Comparison of ENCODE assay signal across 9 mouse cellular contexts in the genomic region with DNA sequence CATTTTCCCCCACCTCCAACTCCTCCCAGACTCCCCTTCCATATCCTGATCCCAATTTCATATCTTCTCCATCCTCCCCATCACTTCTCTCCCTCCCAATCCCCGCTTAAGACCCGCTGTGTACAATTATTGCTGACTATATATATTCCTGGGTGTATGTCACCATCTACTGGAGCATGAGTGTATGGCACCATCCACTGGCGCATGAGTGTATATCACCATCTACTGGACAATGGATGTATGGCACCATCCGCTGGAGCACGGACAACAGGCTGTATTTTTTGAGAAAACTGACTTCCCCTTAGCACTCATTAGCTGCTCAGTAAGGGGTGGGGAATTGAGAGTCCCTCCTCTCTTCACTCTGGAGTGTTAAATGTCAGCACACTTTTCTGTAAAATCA. TPM values are rescaled to one million over a fixed set of nuclear protein-coding genes. Genes with fewer than 3 reads are reported as not detected.
DNase-seq lines count a peak whose midpoint lies in the region; ATAC-seq and TF ChIP-seq lines count a peak whose summit lies in the region.
"Had no signal": no experiment of that assay in that cellular context is flagged by ENCODE, and none has a peak within 500 bp of the region (broad histone marks: within the 10 kb centered on the region; RNA-seq: fewer than 3 reads in every experiment).

No protein-coding gene starts in this region.

- H3K9ac ChIP-seq in heart, embryonic 16.5 days (ENCODE audit: low read length) = no peak overlapping the region
- H3K9ac ChIP-seq in liver, embryonic 14.5 days (replicated peaks) = no peak overlapping the region
- no peak overlapping the region for H3K9ac ChIP-seq in neural tube, embryonic 11.5 days (ENCODE audit: low read length)
- no peak overlapping the region for H3K9ac ChIP-seq in stomach, embryonic 16.5 days (ENCODE audit: low read length)
- H3K9ac ChIP-seq: embryonic facial prominence, embryonic 15.5 days had no signal

- DNase-seq in brain, adult 2 months (ENCODE audit: low read depth, low spot score) = peak; percentile 76
- peak; percentile 45 for DNase-seq in forebrain, embryonic 10.5 days (ENCODE audit: extremely low spot score, low spot score)
- DNase-seq in kidney, postnatal 14 days = peak; percentile 80
- DNase-seq in liver, embryonic 14.5 days (ENCODE audit: low read depth in 3 of 3, low spot score in 3 of 3) = peak; percentile 28 to 44 (median 33)
- peak; percentile 53 for DNase-seq in neural tube, embryonic 11.5 days (ENCODE audit: low spot score)

- 10% methylated on average over 5 of the region's 5 CpGs for WGBS in forebrain, embryonic 10.5 days
- WGBS in heart, embryonic 16.5 days = 3% methylated on average over 5 of the region's 5 CpGs
- WGBS in liver, embryonic 14.5 days (ENCODE audit: insufficient replicate concordance) = 4% methylated on average over 5 of the region's 5 CpGs
- WGBS in neural tube, embryonic 11.5 days = 6% methylated on average over 5 of the region's 5 CpGs
- WGBS in stomach, embryonic 16.5 days = 3% methylated on average over 5 of the region's 5 CpGs

- H3K27me3 ChIP-seq in forebrain, embryonic 10.5 days (ENCODE audit: poor library complexity, severe bottlenecking) = no peaks in the 10 kb centered on the region
- 0 out of 2 replicates have a peak, but pooled peaks cover 2% of the 10 kb centered on the region for H3K27me3 ChIP-seq in heart, embryonic 16.5 days (ENCODE audit: control insufficient read depth, insufficient read depth, low read length)
- no peaks in the 10 kb centered on the region for H3K27me3 ChIP-seq in liver, embryonic 14.5 days (ENCODE audit: control insufficient read depth, insufficient read depth, low read length)
- H3K27me3 ChIP-seq in neural tube, embryonic 11.5 days (ENCODE audit: control insufficient read depth, insufficient read depth, low read length) = no peaks in the 10 kb centered on the region
- no peaks in the 10 kb centered on the region for H3K27me3 ChIP-seq in stomach, embryonic 16.5 days (ENCODE audit: control insufficient read depth, insufficient read depth, low read length)
- H3K27me3 ChIP-seq: embryonic facial prominence, embryonic 15.5 days had no signal

- no peak overlapping the region for H3K27ac ChIP-seq in forebrain, embryonic 10.5 days
- H3K27ac ChIP-seq in heart, embryonic 16.5 days (ENCODE audit: low read length) = no peak overlapping the region
- H3K27ac ChIP-seq in liver, embryonic 14.5 days = no peak overlapping the region
- no peak overlapping the region for H3K27ac ChIP-seq in neural tube, embryonic 11.5 days (ENCODE audit: low read depth, low read length)
- H3K27ac ChIP-seq in stomach, embryonic 16.5 days (ENCODE audit: low read length) = no peak overlapping the region
- H3K27ac ChIP-seq: embryonic facial prominence, embryonic 15.5 days had no signal

- H3K9me3 ChIP-seq in forebrain, embryonic 10.5 days = no peaks in the 10 kb centered on the region
- H3K9me3 ChIP-seq in heart, embryonic 16.5 days (replicated peaks; ENCODE audit: control insufficient read depth, low read length) = no peaks in the 10 kb centered on the region
- no peaks in the 10 kb centered on the region for H3K9me3 ChIP-seq in liver, embryonic 14.5 days (ENCODE audit: control insufficient read depth, low read length)
- H3K9me3 ChIP-seq in neural tube, embryonic 11.5 days (ENCODE audit: control insufficient read depth, low read length) = no peaks in the 10 kb centered on the region
- H3K9me3 ChIP-seq in stomach, embryonic 16.5 days (replicated peaks; ENCODE audit: control insufficient read depth, low read length) = no peaks in the 10 kb centered on the region
- H3K9me3 ChIP-seq: embryonic facial prominence, embryonic 15.5 days had no signal

- no peak for TF ChIP-seq EP300 in liver, embryonic 14.5 days (IDR thresholded peaks at IDR 0.05; ENCODE audit: low read depth)

- H3K4me3 ChIP-seq in forebrain, embryonic 10.5 days = no peak overlapping the region
- no peak overlapping the region for H3K4me3 ChIP-seq in heart, embryonic 16.5 days (ENCODE audit: low read length)
- no peak overlapping the region for H3K4me3 ChIP-seq in liver, embryonic 14.5 days (ENCODE audit: insufficient read depth in 1 of 2, low read depth in 2 of 2, low read length in 2 of 2)
- no peak overlapping the region for H3K4me3 ChIP-seq in neural tube, embryonic 11.5 days (ENCODE audit: low read depth, low read length)
- H3K4me3 ChIP-seq in stomach, embryonic 16.5 days (replicated peaks; ENCODE audit: low read length) = no peak overlapping the region
- H3K4me3 ChIP-seq: embryonic facial prominence, embryonic 15.5 days had no signal

- H3K4me1 ChIP-seq in forebrain, embryonic 10.5 days = no peaks in the 10 kb centered on the region
- H3K4me1 ChIP-seq in heart, embryonic 16.5 days (ENCODE audit: control insufficient read depth, insufficient read depth, low read length) = no peaks in the 10 kb centered on the region
- no peaks in the 10 kb centered on the region for H3K4me1 ChIP-seq in liver, embryonic 14.5 days (replicated peaks; ENCODE audit: control insufficient read depth in 2 of 2, insufficient read depth in 2 of 2, low read length in 1 of 2)
- H3K4me1 ChIP-seq in neural tube, embryonic 11.5 days (ENCODE audit: control insufficient read depth, insufficient read depth, low read length) = no peaks in the 10 kb centered on the region
- no peaks in the 10 kb centered on the region for H3K4me1 ChIP-seq in stomach, embryonic 16.5 days (ENCODE audit: control insufficient read depth, insufficient read depth, low read length)
- H3K4me1 ChIP-seq: embryonic facial prominence, embryonic 15.5 days had no signal

- ATAC-seq in CD4-positive, CD25-positive, alpha-beta regulatory T cell, adult 4 months = peak; percentile 100
- peak; percentile 52 for ATAC-seq in heart, embryonic 16.5 days (replicated peaks; ENCODE audit: extremely low read depth, insufficient read depth, low FRiP score)
- ATAC-seq in liver, embryonic 14.5 days (ENCODE audit: insufficient read depth) = peak; percentile 48; the same call in 1 of the 2 replicates
- peak; percentile 67 for ATAC-seq in neural tube, embryonic 11.5 days (ENCODE audit: insufficient read depth, low FRiP score, low TSS enrichment)
- ATAC-seq in stomach, embryonic 16.5 days (ENCODE audit: insufficient read depth, low FRiP score) = peak; percentile 62

- no peaks in the 10 kb centered on the region for H3K36me3 ChIP-seq in forebrain, embryonic 10.5 days (replicated peaks)
- H3K36me3 ChIP-seq in heart, embryonic 16.5 days (ENCODE audit: control insufficient read depth, insufficient read depth) = no peaks in the 10 kb centered on the region
- H3K36me3 ChIP-seq in liver, embryonic 14.5 days (replicated peaks; ENCODE audit: control insufficient read depth, insufficient read depth, low read depth) = no peaks in the 10 kb centered on the region
- H3K36me3 ChIP-seq in neural tube, embryonic 11.5 days (ENCODE audit: control insufficient read depth, insufficient read depth, low read length) = no peaks in the 10 kb centered on the region
- no peaks in the 10 kb centered on the region for H3K36me3 ChIP-seq in stomach, embryonic 16.5 days (ENCODE audit: control insufficient read depth, insufficient read depth, low read length)
- H3K36me3 ChIP-seq: embryonic facial prominence, embryonic 15.5 days had no signal

- no peak overlapping the region for H3K4me2 ChIP-seq in heart, embryonic 16.5 days (ENCODE audit: low read depth, low read length)
- H3K4me2 ChIP-seq in liver, embryonic 14.5 days (ENCODE audit: low read depth) = no peak overlapping the region
- H3K4me2 ChIP-seq in neural tube, embryonic 11.5 days (ENCODE audit: low read depth) = no peak overlapping the region
- no peak overlapping the region for H3K4me2 ChIP-seq in stomach, embryonic 16.5 days (ENCODE audit: low read depth, low read length)
- H3K4me2 ChIP-seq: embryonic facial prominence, embryonic 15.5 days had no signal

- TF ChIP-seq CTCF in liver, embryonic 14.5 days (IDR thresholded peaks at IDR 0.05; ENCODE audit: low read depth) = peak; percentile 97

RNA-seq across cellular contexts. Expression of a gene that starts 48.0 kb away (rescaled TPM):
- 100 to 1,000 TPM; 123 to 199 TPM for polyA plus RNA-seq in CD4-positive, CD25-positive, alpha-beta regulatory T cell, adult 4 months (2017; shearing (Covaris generic))
- 0.05 and 0.12 TPM in 2 replicates for polyA plus RNA-seq in forebrain, embryonic 10.5 days (2016; fragmentation: Nextera tagmentation; extraction: Ambion mirVana)
- polyA plus RNA-seq in heart, embryonic 16.5 days (2015; fragmentation: Nextera tagmentation; extraction: Ambion mirVana) = 3.3 and 3.8 TPM in 2 replicates
- 0.81 and 1.5 TPM in 2 replicates for polyA plus RNA-seq in liver, embryonic 14.5 days (2012; rRNA removed)
- polyA plus RNA-seq in liver, embryonic 14.5 days (2014; fragmentation: Nextera tagmentation; extraction: Ambion mirVana) = 2.7 and 3.7 TPM in 2 replicates
- polyA plus RNA-seq in neural tube, embryonic 11.5 days (2014; fragmentation: Nextera tagmentation; extraction: Ambion mirVana) = 0.11 and 0.65 TPM in 2 replicates
- 16.2 and 17.9 TPM in 2 replicates for polyA plus RNA-seq in stomach, embryonic 16.5 days (2015; fragmentation: Nextera tagmentation; extraction: Ambion mirVana)

RNA-seq across cellular contexts. Expression of a gene that starts 50.7 kb away (rescaled TPM):
- polyA plus RNA-seq in CD4-positive, CD25-positive, alpha-beta regulatory T cell, adult 4 months (2017; shearing (Covaris generic)) = 1 to 10 TPM in 1 of 2 experiments, under 1 TPM in 1; 0.46 to 1.4 TPM
- polyA plus RNA-seq in forebrain, embryonic 10.5 days (2016; fragmentation: Nextera tagmentation; extraction: Ambion mirVana) = 0.58 and 0.77 TPM in 2 replicates
- polyA plus RNA-seq in heart, embryonic 16.5 days (2015; fragmentation: Nextera tagmentation; extraction: Ambion mirVana) = 0.07 and 0.30 TPM in 2 replicates
- 0.03 and 0.06 TPM in 2 replicates for polyA plus RNA-seq in liver, embryonic 14.5 days (2012; rRNA removed)
- not detected in 2 replicates for polyA plus RNA-seq in liver, embryonic 14.5 days (2014; fragmentation: Nextera tagmentation; extraction: Ambion mirVana)
- 0.73 and 1.8 TPM in 2 replicates for polyA plus RNA-seq in neural tube, embryonic 11.5 days (2014; fragmentation: Nextera tagmentation; extraction: Ambion mirVana)
- 3.2 and 3.6 TPM in 2 replicates for polyA plus RNA-seq in stomach, embryonic 16.5 days (2015; fragmentation: Nextera tagmentation; extraction: Ambion mirVana)

RNA-seq across cellular contexts. Expression of a gene that starts 50.8 kb away (rescaled TPM):
- polyA plus RNA-seq in CD4-positive, CD25-positive, alpha-beta regulatory T cell, adult 4 months (2017; shearing (Covaris generic)) = 10 to 100 TPM; 16.2 to 22.4 TPM
- 35.1 and 37.2 TPM in 2 replicates for polyA plus RNA-seq in forebrain, embryonic 10.5 days (2016; fragmentation: Nextera tagmentation; extraction: Ambion mirVana)
- polyA plus RNA-seq in heart, embryonic 16.5 days (2015; fragmentation: Nextera tagmentation; extraction: Ambion mirVana) = 18.5 and 19.1 TPM in 2 replicates
- polyA plus RNA-seq in liver, embryonic 14.5 days (2012; rRNA removed) = 3.2 and 4.4 TPM in 2 replicates
- polyA plus RNA-seq in liver, embryonic 14.5 days (2014; fragmentation: Nextera tagmentation; extraction: Ambion mirVana) = 10.7 and 11.8 TPM in 2 replicates
- 41.7 and 41.8 TPM in 2 replicates for polyA plus RNA-seq in neural tube, embryonic 11.5 days (2014; fragmentation: Nextera tagmentation; extraction: Ambion mirVana)
- polyA plus RNA-seq in stomach, embryonic 16.5 days (2015; fragmentation: Nextera tagmentation; extraction: Ambion mirVana) = 27.6 and 30.8 TPM in 2 replicates

Comparison
In these comparisons a context has a peak if more than half of its experiments do, and no peak if none do; other contexts are left out.
1. ATAC-seq: peak in every context shown above with its lines; median percentile 100 in CD4-positive, CD25-positive, alpha-beta regulatory T cell, adult 4 months; 67 in neural tube, embryonic 11.5 days; 62 in stomach, embryonic 16.5 days; 52 in heart, embryonic 16.5 days; 48 in liver, embryonic 14.5 days.